Mouse (Mus musculus) urinary bladder, postnatal 25 days (tissue): Measurements from ENCODE around the gene Zfp345.
"Not testable (repeated sequence)": the region's sequence is repeated elsewhere in the genome, so short reads cannot be mapped to it uniquely, and the experiment has no call there.

Experiments
- DNase-seq: peaks from one replicate; pipeline ENCODE4 v3.0.0; 2022; ENCODE audit warnings: low spot score

Zfp345 gene

DNA sequence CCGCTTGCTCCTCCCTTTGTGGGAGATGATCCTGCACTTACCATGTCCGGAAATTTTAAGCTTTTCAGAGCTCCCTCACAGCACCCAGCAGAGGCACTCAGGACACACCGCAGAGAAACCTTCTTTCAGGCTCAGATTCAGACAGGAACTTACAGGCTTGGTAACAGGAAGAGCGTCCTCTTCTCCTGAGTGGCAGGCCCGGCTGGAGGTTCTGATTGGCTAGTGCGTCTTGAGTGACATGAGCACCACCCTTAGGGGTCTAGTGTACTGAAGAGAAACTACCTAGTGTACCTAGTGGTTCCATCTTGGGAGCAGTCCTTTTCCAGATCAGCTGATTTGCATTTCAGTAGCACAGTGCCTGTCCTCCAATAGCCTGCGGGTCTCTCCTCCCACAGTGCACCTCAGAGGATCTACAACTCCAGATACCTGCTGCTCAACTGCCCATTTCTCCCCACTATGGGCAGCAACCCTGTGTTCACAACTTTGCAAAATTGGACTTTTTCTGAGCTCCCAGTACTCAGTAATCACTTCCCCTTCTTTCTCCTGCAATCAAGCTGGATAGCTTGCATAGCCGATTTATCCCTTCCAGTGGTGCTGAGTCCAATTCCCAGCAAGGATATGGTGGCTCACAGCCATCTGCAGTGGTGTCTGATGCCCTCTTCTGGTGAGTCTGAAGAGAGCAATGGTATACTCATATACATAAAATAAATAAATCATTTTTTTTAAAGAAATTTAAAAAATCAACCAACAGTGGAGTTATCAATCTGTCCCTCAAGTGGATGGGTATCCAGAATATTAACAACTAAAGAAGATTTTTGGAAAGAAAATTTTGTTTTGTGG is at the start of gene Zfp345:
Gene Zfp345, minus strand, starts transcription at position 153 of the 840 bp plus-strand sequence.
- not testable (repeated sequence) for DNase-seq

DNA sequence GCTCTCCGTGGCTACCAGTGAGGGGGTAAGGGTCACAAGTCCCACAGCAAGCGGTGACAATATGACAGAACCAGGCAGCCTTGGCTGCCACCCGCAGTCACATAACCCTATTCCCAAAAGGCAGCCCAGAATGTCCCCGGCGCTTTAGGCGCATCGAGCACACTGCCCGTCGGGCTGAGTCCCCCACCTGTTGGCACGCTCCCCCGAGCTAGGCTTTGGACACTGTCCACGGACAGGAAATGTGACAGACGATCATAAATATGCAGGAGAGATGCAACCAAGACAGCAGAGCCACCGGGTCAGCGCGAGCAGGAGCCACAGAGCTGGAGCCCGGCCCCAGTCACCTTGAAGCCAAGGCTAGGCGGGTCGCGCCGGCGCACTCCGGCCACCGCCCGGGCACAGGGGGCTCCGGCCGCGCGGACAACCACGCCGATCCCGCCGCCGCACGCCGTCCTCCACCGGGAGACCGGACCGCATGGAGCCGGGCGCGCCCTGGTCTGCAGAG is 40.9 kb upstream of the Zfp345 start:
- DNase-seq, result no peak

DNA sequence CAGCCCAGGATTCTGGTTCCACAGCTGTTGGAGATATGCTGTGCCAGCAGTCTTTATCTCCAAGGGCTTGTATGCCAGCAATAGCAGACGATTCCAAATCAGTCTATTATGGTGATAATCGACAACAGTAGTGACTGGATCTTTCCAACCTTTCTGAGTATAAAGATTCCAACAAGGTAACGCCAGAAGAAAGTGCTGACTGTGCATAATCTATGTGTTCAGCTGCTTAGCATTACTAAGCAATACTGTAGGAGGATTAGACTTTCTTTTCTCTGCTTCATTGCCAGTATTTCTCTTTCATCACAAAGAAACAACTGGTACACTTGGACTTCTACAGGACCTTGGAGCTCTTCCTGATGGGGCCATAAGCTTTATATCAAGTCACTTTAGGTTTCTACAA is 27.9 kb upstream of the Zfp345 start:
- no peak for DNase-seq

DNA sequence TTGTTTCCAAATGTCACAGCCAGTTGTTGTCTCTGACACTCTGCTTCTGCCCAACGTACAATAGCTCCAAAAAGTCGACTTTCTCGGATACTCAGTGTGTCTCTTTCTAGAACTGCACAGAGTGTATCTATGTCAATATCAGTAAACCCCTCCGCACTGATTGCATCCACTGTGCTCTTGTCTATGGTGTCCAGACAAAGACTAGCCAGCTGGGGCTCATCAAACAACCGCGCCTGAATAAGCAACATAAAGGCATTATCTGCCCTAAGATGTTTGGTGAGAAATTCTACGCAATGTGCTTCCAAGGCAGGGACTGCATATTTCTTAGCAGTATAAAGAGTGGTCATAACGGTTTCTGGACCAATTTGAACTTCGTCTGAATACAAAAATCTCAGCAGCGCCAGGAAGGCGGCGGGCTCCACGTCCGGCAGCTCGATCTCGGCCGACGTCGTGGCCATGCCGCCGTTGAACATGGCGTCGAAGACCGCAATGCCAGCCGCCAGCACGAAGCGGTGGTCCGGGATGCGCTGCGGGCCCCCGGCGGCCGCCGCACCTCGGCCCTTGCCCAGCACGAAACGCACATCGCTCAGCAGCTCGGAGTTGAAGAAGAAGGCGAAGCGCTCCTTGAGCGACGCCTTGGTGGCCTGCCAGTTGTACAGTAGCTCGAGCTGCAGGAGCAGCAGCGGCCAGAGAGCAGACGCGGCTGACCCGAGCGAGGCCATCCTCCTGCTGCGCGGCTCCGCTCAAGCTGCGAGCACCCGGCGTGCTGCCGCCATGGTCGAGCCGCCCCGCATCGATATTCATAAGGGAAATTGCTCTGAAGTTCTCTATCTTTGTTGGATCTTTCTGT is 15.5 kb upstream of the Zfp345 start:
- not testable (repeated sequence) for DNase-seq

GRCm38 (mm10) chr2:150493031-150493430 is 8.1 kb upstream of the Zfp345 start:
- no peak for DNase-seq

- peak; percentile 58 for DNase-seq
Observed at GRCm38 (mm10) chr2:150451180-150451919, 33.5 kb downstream of the Zfp345 start, which contains the start of gene Zfp442. Gene Zfp442, minus strand, starts transcription at chr2:150451486.

DNA sequence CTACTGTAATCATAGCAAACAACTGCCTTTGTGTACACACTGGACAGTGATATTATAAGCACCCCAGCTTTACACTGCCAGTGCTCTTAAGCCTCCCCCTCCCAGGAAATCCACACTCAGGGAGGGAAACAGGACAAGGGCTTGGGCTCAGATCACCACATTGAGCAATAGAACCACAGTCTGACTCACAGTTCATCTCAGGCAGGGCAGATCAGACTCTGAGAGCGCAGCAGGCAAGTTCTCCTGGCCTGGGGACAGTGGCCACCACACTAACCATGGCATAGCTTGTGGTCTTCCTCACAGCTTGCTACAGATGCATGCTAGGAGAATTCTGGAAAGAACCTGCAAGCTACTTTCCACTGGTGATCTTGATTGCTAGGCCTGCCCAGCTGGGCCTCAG is 45.8 kb downstream of the Zfp345 start:
- DNase-seq, result not testable (repeated sequence)
